Mouse (Mus musculus) heart, embryonic 14.5 days (tissue): ENCODE results near the gene Brat1. TPM values are rescaled to one million over a fixed set of nuclear protein-coding genes. Genes with fewer than 3 reads are reported as not detected.

ENCODE experiments used
- ATAC-seq: fragments of 200-750 bp; cut with Nextera tagmentation; 2 replicates; pipeline ENCODE4 v1.8.0; 2017; ENCODE audit warnings: low read depth, moderate TSS enrichment; ENCODE audit not compliant: insufficient number of reproducible peaks, insufficient read depth, low FRiP score
- H3K27ac ChIP-seq, 2 experiments: fragments of 200-500 bp in 1 of 2; fragments of 300-500 bp in 1 of 2; sonication (generic) in 1 of 2; replicated peaks in 1 of 2; 2 replicates each; pipeline ENCODE4 v1.5.1; 2012 to 2014; ENCODE audit warnings: low read depth in 2 of 2, low read length in 2 of 2, control low read depth in 1 of 2, mild to moderate bottlenecking in 1 of 2, mixed read lengths in 1 of 2; ENCODE audit not compliant: control insufficient read depth in 1 of 2, insufficient read depth in 1 of 2
- H3K27me3 ChIP-seq: fragments of 300-500 bp; sonication (generic); 2 replicates; pipeline ENCODE4 v1.6.1; 2014; ENCODE audit warnings: mild to moderate bottlenecking, low read length, control low read depth; ENCODE audit not compliant: control insufficient read depth, insufficient read depth
- H3K36me3 ChIP-seq: fragments of 300-500 bp; sonication (generic); 2 replicates; pipeline ENCODE4 v1.6.1; 2014; ENCODE audit warnings: mild to moderate bottlenecking, control low read depth, low read length, mixed read lengths; ENCODE audit not compliant: control insufficient read depth, insufficient read depth
- H3K4me1 ChIP-seq, 2 experiments: fragments of 200-500 bp in 1 of 2; fragments of 300-500 bp in 1 of 2; sonication (generic) in 1 of 2; 2 replicates each; pipeline ENCODE4 v1.6.1; 2012 to 2014; ENCODE audit warnings: low read length in 2 of 2, control low read depth in 1 of 2, mixed read lengths in 1 of 2; ENCODE audit not compliant: control insufficient read depth in 2 of 2, insufficient read depth in 2 of 2
- H3K4me2 ChIP-seq: fragments of 300-500 bp; sonication (generic); 2 replicates; pipeline ENCODE4 v1.6.1; 2014; ENCODE audit warnings: mild to moderate bottlenecking, low read length
- H3K4me3 ChIP-seq, 2 experiments: fragments of 200-500 bp in 1 of 2; fragments of 300-500 bp in 1 of 2; sonication (generic) in 1 of 2; 2 replicates each; pipeline ENCODE4 v1.5.1; 2012 to 2014; ENCODE audit warnings: low read length in 2 of 2, mild to moderate bottlenecking in 2 of 2, control low read depth in 1 of 2, low read depth in 1 of 2, moderate library complexity in 1 of 2; ENCODE audit not compliant: control insufficient read depth in 1 of 2, insufficient read depth in 1 of 2
- H3K9ac ChIP-seq: fragments of 300-500 bp; sonication (generic); 2 replicates; pipeline ENCODE4 v1.6.1; 2014; ENCODE audit warnings: mild to moderate bottlenecking, low read length
- H3K9me3 ChIP-seq: fragments of 300-500 bp; sonication (generic); 2 replicates; pipeline ENCODE4 v1.6.1; 2016; ENCODE audit warnings: low read length, control low read depth; ENCODE audit not compliant: control insufficient read depth
- whole genome bisulfite sequencing: fragments of 180-500 bp; shearing (Covaris S2); extraction: QIAGEN DNeasy Blood & Tissue Kit; methylation state at CpG from one replicate; pipeline ENCODE4 v1.1.7; 2014; 5-methylcytosine and 5-hydroxymethylcytosine counted together
- polyA plus RNA-seq: library from polyadenylated mRNA; unstranded; fragments of >200 nt; fragmentation: Nextera tagmentation; extraction: Ambion mirVana; gene quantifications from 2 replicates; pipeline ENCODE4 v1.2.1, GENCODE M21; 2014

Brat1 gene
- polyA plus RNA-seq, 1 experiment from 2014 or later, result 9.4 TPM

DNA sequence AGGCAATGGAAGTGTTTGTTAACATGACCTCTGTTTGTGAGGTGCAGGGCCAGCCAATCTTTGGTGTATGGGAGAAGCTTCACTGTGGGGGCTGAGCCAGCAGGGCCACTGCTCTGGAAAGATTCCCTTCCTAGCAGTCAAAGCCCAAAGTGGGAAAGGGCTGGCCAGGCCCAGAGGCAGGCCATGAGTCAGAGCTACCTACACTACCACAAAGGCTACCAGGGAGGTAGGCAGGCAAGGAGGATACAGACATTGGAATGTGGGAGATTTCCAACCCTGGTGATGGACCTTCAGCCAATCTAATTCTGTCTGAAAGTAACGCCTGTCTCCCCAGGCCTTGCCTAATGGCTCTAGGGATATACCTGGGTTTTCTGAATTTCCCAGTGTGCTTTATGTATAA lies 23.9 kb upstream of the Brat1 start:
- Histone ChIP-seq H3K27ac (no peak overlapping the region), H3K4me2 (no peak overlapping the region), H3K4me3 (no peak overlapping the region), H3K27me3 (no peaks in the 10 kb centered on the region), H3K9ac (no peak overlapping the region), H3K4me1 (no peaks in the 10 kb centered on the region), H3K9me3 (no peaks in the 10 kb centered on the region), H3K36me3 (peaks cover 35% of the 10 kb centered on the region)
- 75% methylated on average over 1 of the region's 1 CpGs for WGBS
- ATAC-seq, result no peak

DNA sequence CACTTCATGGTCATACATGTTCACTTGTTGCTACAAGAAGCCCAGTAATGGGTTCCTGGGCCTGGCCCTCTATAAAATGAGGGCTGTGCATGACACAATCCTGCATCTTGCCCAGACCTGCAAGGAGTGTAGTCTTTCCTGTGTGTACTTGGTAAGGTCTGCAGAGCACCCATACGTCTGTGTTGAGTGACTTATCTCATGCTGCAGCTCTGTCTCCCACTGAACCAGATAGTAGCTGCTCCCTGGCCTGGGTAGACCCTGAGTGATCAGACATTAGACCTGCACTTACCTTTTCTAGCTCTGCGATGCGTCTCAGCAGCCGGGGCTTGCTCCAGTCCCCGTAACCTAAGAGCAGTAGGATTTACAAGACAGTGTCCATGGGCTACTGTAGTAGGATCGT lies 22.7 kb upstream of the Brat1 start:
- Histone ChIP-seq H3K9ac (no peak overlapping the region), H3K27me3 (no peaks in the 10 kb centered on the region), H3K27ac (no peak overlapping the region), H3K36me3 (peaks cover 28% of the 10 kb centered on the region), H3K9me3 (no peaks in the 10 kb centered on the region), H3K4me2 (no peak overlapping the region), H3K4me3 (no peak overlapping the region), H3K4me1 (no peaks in the 10 kb centered on the region)
- 87% methylated on average over 6 of the region's 6 CpGs for WGBS
- no peak for ATAC-seq

DNA sequence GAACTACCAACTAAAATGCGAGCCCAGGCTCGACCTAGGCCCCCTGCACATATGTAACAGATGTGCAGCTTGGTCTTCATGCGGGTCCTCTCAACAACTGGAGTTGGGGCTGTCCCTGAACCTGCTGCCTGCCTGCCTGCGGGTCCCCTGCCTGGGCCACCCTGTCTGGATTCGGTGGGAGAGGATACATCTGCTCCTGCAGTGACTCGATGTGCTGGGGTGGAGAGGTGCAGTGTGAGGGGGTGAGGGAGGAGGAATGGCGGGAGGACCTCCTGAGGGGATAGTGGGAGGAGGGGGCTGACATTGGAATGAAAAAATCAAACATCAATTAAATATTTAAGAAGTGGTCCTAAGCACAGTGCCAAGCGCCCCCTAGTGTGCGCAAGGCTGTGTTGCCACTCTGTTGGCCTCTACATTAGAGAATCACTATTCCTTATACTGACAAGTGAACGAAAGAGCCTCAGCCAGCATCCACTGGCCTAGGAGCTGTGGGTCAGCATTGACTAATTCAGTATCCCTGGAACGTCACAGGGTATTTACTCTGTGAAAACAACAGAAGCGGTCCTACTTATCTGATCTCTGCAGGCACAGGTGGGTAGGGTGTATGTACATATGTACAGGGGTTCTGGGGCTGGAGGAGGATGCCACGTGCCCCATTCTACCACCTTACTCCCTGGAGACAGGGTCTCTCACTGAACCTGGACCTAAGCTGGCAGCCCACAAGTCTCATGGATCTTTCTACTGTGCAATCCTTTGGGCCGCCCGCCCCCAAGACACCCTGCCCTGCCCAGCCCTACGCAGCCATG lies 20.3 kb upstream of the Brat1 start:
- no peak for ATAC-seq
- Histone ChIP-seq H3K27ac (no peak overlapping the region), H3K9ac (no peak overlapping the region), H3K4me2 (no peak overlapping the region), H3K4me1 (no peaks in the 10 kb centered on the region), H3K4me3 (no peak overlapping the region), H3K9me3 (no peaks in the 10 kb centered on the region), H3K36me3 (peaks cover 24% of the 10 kb centered on the region), H3K27me3 (no peaks in the 10 kb centered on the region)
- WGBS, result 64% methylated on average over 16 of the region's 16 CpGs

DNA sequence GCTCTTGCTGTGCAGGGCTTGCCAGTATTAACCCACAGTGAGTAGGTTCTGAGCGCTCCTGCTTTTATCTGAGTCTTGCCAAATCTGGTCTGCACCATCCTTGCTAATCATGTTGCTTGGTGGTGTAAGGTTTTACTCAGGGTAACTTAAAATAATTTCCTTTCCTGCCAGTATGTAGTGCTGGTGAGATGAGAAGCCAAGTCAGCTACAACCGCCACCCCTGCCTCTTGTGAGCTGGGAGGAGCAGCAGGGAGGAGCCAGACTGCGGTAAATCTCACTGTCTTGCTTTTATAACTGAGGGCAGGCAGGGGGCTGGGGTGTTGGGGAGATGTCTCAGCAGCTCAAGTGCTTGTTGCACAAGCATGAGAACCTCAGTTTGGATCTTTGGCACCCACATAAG lies 16.4 kb upstream of the Brat1 start:
- 73% methylated on average over 3 of the region's 3 CpGs for WGBS
- H3K27me3 ChIP-seq, result no peaks in the 10 kb centered on the region

DNA sequence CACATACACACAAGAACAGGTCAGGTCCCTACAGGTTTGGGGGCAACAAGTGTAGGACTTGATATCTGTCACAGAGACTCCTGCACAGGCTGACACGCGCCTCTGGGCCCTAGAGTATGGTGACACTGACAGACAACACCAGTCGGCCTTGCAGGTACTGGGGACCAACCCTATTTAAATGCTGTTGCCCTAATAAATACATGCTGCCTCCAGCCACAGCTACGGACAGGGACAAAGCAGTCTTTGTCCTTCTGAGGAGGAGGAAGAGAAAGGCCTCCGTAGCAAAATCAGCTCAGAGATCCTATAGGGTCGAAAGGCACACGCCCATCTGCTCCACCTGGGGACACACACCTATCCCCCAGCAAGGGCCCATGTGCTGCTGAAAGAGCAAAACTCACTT lies 8.8 kb upstream of the Brat1 start:
- no peak for ATAC-seq
- H3K4me3 ChIP-seq, result no peak overlapping the region
- H3K9me3 ChIP-seq, result no peaks in the 10 kb centered on the region
- H3K4me2 ChIP-seq, result no peak overlapping the region
- H3K27me3 ChIP-seq, result no peaks in the 10 kb centered on the region
- H3K36me3 ChIP-seq, result peaks cover 46% of the 10 kb centered on the region
- no peak overlapping the region for H3K27ac ChIP-seq
- 84% methylated on average over 7 of the region's 7 CpGs for WGBS
- H3K9ac ChIP-seq, result no peak overlapping the region
- peaks cover 1 to 4% of the 10 kb centered on the region in 2 experiments for H3K4me1 ChIP-seq

More for the DNA sequence above, 16.4 kb upstream of the Brat1 start:
- Histone ChIP-seq H3K4me1 (no peaks in the 10 kb centered on the region), H3K9ac (no peak overlapping the region), H3K4me2 (no peak overlapping the region), H3K4me3 (no peak overlapping the region), H3K27ac (no peak overlapping the region), H3K9me3 (no peaks in the 10 kb centered on the region), H3K36me3 (peaks cover 46% of the 10 kb centered on the region)
- ATAC-seq, result no peak

DNA sequence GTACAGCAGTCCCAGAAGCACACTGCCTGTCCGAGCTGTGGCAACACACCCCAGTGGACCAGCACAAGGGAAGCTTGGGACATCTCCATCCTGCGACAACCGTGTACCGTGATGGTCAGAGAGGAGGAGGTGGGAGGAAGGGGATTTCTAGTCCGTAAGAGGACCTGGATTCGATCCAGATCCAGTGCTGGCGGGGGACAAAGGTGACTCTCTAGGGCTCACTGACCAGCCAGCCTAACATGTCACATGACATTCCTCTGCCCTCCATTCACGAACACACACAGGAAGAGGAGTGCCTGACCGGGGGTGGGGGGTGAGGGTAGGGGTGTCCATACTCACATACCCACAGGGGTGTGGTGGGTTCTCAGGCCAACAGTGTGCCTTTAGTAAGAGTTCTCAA lies 5.0 kb upstream of the Brat1 start:
- Histone ChIP-seq H3K9ac (no peak overlapping the region), H3K4me1 (peaks cover 16 to 20% of the 10 kb centered on the region in 2 experiments), H3K9me3 (no peaks in the 10 kb centered on the region), H3K27ac (no peak overlapping the region), H3K27me3 (no peaks in the 10 kb centered on the region), H3K4me2 (no peak overlapping the region), H3K36me3 (peaks cover 20% of the 10 kb centered on the region), H3K4me3 (no peak overlapping the region)
- WGBS, result 58% methylated on average over 9 of the region's 9 CpGs
- no peak for ATAC-seq

DNA sequence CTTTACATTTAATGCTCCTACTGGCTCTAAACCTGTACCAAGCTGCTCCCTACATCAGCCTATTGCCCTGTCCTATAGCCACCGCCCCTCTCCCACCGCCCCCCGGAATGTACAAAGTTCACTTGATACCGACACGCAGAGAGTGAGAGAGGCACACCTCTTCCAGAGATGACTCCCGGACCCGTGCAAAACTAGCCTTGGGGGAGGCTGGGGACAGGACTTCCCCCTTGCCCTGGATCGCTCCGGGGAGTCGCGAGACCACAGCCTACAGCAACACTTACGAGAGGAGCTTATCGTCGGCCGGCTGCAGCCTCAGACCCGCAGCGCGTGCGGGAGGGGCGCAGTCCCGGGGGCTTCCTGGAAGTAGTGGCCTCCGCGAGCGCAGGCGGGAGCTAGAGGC lies 3.1 kb upstream of the Brat1 start:
- peak overlapping the region; percentile 81 for H3K9ac ChIP-seq
- no peak for ATAC-seq
- H3K4me2 ChIP-seq, result peak overlapping the region; percentile 90
- no peaks in the 10 kb centered on the region for H3K27me3 ChIP-seq
- peaks cover 16 to 29% of the 10 kb centered on the region in 2 experiments for H3K4me1 ChIP-seq
- H3K4me3 ChIP-seq, result peak overlapping the region; percentile 82 to 98
- under 1% methylated on average over 24 of the region's 25 CpGs for whole genome bisulfite sequencing
- H3K27ac ChIP-seq, result peak overlapping the region; percentile 68 to 75
- no peaks in the 10 kb centered on the region for H3K9me3 ChIP-seq
- peaks cover 11% of the 10 kb centered on the region for H3K36me3 ChIP-seq

DNA sequence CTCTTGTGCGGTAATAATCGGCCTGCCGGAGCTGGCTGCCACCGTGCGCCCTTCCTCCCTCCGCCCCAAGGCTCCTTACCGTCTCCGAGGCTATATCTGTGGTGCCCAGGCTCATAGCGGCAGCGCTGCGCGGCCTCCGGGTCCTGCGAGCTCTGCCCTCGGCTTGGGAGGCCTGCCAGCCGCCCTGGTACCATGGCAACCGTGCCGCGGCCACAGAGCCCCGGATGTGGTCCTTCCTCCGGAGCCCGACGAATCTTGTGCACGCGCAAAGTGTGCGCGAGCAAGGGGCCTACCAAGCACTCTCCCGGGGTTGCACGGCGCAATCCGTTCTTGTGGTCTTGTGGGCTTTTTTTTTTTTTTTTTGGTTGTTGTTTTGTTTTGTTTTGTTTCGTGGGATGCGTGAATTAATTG lies 2.7 kb upstream of the Brat1 start, which contains the start of gene Iqce:
Gene Iqce, minus strand, starts transcription at position 276 of the 411 bp plus-strand sequence.
- peak within 1 kb of the TSS; percentile 68 to 75 for H3K27ac ChIP-seq
- peaks cover 8% of the 10 kb centered on the region for H3K36me3 ChIP-seq
- WGBS, result under 1% methylated on average over 32 of the region's 33 CpGs
- H3K9me3 ChIP-seq, result no peaks in the 10 kb centered on the region
- H3K27me3 ChIP-seq, result no peaks in the 10 kb centered on the region
- H3K4me2 ChIP-seq, result peak within 1 kb of the TSS; percentile 90
- H3K4me1 ChIP-seq, result peaks cover 16 to 29% of the 10 kb centered on the region in 2 experiments
- H3K4me3 ChIP-seq, result peak within 1 kb of the TSS; percentile 82 to 98
- peak within 1 kb of the TSS; percentile 81 for H3K9ac ChIP-seq
- ATAC-seq, result peak; percentile 27
